Mouse (Mus musculus) hematopoietic stem cell, adult 5-6 weeks (primary cell): ENCODE results near the gene Adh6b. TPM values are rescaled to one million over a fixed set of nuclear protein-coding genes. Genes with fewer than 3 reads are reported as not detected.

Source experiments
- ATAC-seq, 2 experiments: fragments of 125-278 bp in 1 of 2; replicated peaks in 1 of 2; 2 replicates each; pipeline ENCODE4 v1.8.0; 2016 to 2017; ENCODE audit warnings: inconsistent platforms in 2 of 2, mild to moderate bottlenecking in 2 of 2, moderate number of reproducible peaks in 2 of 2, low read depth in 1 of 2, moderate TSS enrichment in 1 of 2; ENCODE audit not compliant: low FRiP score in 2 of 2, poor library complexity in 2 of 2, severe bottlenecking in 2 of 2, insufficient read depth in 1 of 2, low TSS enrichment in 1 of 2
- total RNA-seq: library from RNA; stranded (forward); fragments of 172-1452, 232-1000 nt; gene quantifications from 2 replicates; pipeline ENCODE4 v1.2.3, GENCODE M21; 2017

Gene Adh6b
- not detected in 2 replicates for total RNA-seq

GRCm38 (mm10) chr3:138341471-138341870 is at the start of gene Adh6b:
Gene Adh6b, plus strand, starts transcription at chr3:138341775.
- no peak for ATAC-seq

- no peak for ATAC-seq
Observed at GRCm38 (mm10) chr3:138293298-138293895, 48.2 kb upstream of the Adh6b start.

- no peak for ATAC-seq
Observed at GRCm38 (mm10) chr3:138300130-138300529, 41.4 kb upstream of the Adh6b start.

GRCm38 (mm10) chr3:138302676-138303075 is 38.9 kb upstream of the Adh6b start:
- ATAC-seq, result no peak

- no peak for ATAC-seq
Observed at GRCm38 (mm10) chr3:138303771-138304488, 37.6 kb upstream of the Adh6b start.

GRCm38 (mm10) chr3:138304489-138304871 is 37.1 kb upstream of the Adh6b start:
- no peak for ATAC-seq

GRCm38 (mm10) chr3:138305486-138306289 is 35.9 kb upstream of the Adh6b start:
- ATAC-seq, result no peak

- no peak for ATAC-seq
Observed at GRCm38 (mm10) chr3:138306290-138306683, 35.3 kb upstream of the Adh6b start.

- ATAC-seq, result no peak
Observed at GRCm38 (mm10) chr3:138309910-138310309, 31.7 kb upstream of the Adh6b start.

- ATAC-seq, result no peak
Observed at GRCm38 (mm10) chr3:138311015-138311414, 30.6 kb upstream of the Adh6b start.

GRCm38 (mm10) chr3:138312965-138313364 is 28.6 kb upstream of the Adh6b start, which contains the start of gene Adh6a:
Gene Adh6a, plus strand, starts transcription at chr3:138313286.
- no peak for ATAC-seq

GRCm38 (mm10) chr3:138316908-138317472 is 24.6 kb upstream of the Adh6b start:
- ATAC-seq, result no peak

GRCm38 (mm10) chr3:138325001-138325400 is 16.6 kb upstream of the Adh6b start:
- ATAC-seq, result no peak

- ATAC-seq, result no peak
Observed at GRCm38 (mm10) chr3:138325466-138325865, 16.1 kb upstream of the Adh6b start.

- no peak for ATAC-seq
Observed at GRCm38 (mm10) chr3:138333910-138334309, 7.7 kb upstream of the Adh6b start.

- ATAC-seq, result no peak
Observed at GRCm38 (mm10) chr3:138334320-138334719, 7.3 kb upstream of the Adh6b start.

GRCm38 (mm10) chr3:138335566-138335965 is 6.0 kb upstream of the Adh6b start:
- no peak for ATAC-seq
